Mouse (Mus musculus) MEL (cell line): Measurements from ENCODE around the gene Arhgap30. TPM values are rescaled to one million over a fixed set of nuclear protein-coding genes. Genes with fewer than 3 reads are reported as not detected.

Experiments
- DNase-seq: peaks from one replicate; pipeline ENCODE4 v3.0.0; 2011; ENCODE audit warnings: low read depth, low spot score
- H3K27ac ChIP-seq: 2 replicates; pipeline ENCODE4 v1.5.1; 2012; ENCODE audit warnings: low read depth, mild to moderate bottlenecking, control low read depth, low read length, moderate library complexity; ENCODE audit not compliant: control insufficient read depth
- H3K27me3 ChIP-seq, 2 experiments: fragments of 150-350 bp in 1 of 2; sonication (generic) in 1 of 2; 2 replicates each; pipeline ENCODE4 v1.6.1; 2012; ENCODE audit warnings: low read length in 2 of 2, mild to moderate bottlenecking in 2 of 2, improper control_type of control experiment in 1 of 2, moderate library complexity in 1 of 2; ENCODE audit not compliant: insufficient read depth in 2 of 2, control insufficient read depth in 1 of 2
- H3K36me3 ChIP-seq, 2 experiments: 2 replicates each; pipeline ENCODE4 v1.6.1; 2012 to 2014; ENCODE audit warnings: low read length in 2 of 2, improper control_type of control experiment in 1 of 2, inconsistent platforms in 1 of 2, mild to moderate bottlenecking in 1 of 2; ENCODE audit not compliant: insufficient read depth in 2 of 2, control insufficient read depth in 1 of 2
- H3K4me1 ChIP-seq, 2 experiments: fragments of 150-350 bp in 1 of 2; sonication (generic) in 1 of 2; 2 replicates each; pipeline ENCODE4 v1.6.1; 2012; ENCODE audit warnings: low read length in 2 of 2, improper control_type of control experiment in 1 of 2, mild to moderate bottlenecking in 1 of 2; ENCODE audit not compliant: insufficient read depth in 2 of 2, control insufficient read depth in 1 of 2
- H3K4me3 ChIP-seq, 2 experiments: fragments of 150-350 bp in 1 of 2; sonication (generic) in 1 of 2; 2 replicates each; pipeline ENCODE4 v1.5.1; 2012; ENCODE audit warnings: low read depth in 2 of 2, low read length in 2 of 2, mild to moderate bottlenecking in 2 of 2, moderate library complexity in 2 of 2, control low read depth in 1 of 2, improper control_type of control experiment in 1 of 2; ENCODE audit not compliant: control insufficient read depth in 1 of 2, insufficient read depth in 1 of 2
- H3K79me2 ChIP-seq: 2 replicates; pipeline ENCODE4 v1.6.1; 2012; ENCODE audit warnings: mild to moderate bottlenecking, low read length, moderate library complexity; ENCODE audit not compliant: control insufficient read depth, poor library complexity, insufficient read depth
- H3K9ac ChIP-seq: 2 replicates; pipeline ENCODE4 v1.6.1; 2012; ENCODE audit warnings: low read depth, mild to moderate bottlenecking, control low read depth, low read length, moderate library complexity; ENCODE audit not compliant: control insufficient read depth, poor library complexity, severe bottlenecking
- H3K9me3 ChIP-seq: fragments of 150-350 bp; sonication (generic); replicated peaks from 2 replicates; pipeline ENCODE4 v1.6.1; 2012; ENCODE audit warnings: mild to moderate bottlenecking, low read length, improper control_type of control experiment, moderate library complexity; ENCODE audit not compliant: insufficient read depth
- BHLHE40 ChIP-seq: IDR thresholded peaks from 2 replicates; pipeline ENCODE4 v1.6.1; 2012; ENCODE audit warnings: low read depth, mild to moderate bottlenecking, inconsistent platforms, low read length, improper control_type of control experiment, borderline replicate concordance
- CHD1 ChIP-seq: IDR thresholded peaks from 2 replicates; pipeline ENCODE4 v1.6.1; 2012; ENCODE audit warnings: low read depth, mild to moderate bottlenecking, inconsistent platforms, low read length, improper control_type of control experiment
- CHD2 ChIP-seq: IDR thresholded peaks from 2 replicates; pipeline ENCODE4 v1.6.1; 2011; ENCODE audit warnings: low read length, improper control_type of control experiment
- CTCF ChIP-seq, 3 experiments: IDR thresholded peaks in 2 of 3; conservative IDR thresholded peaks in 1 of 3; 2 replicates each; pipeline ENCODE4 v1.5.1; 2011 to 2012; ENCODE audit warnings: low read length in 3 of 3, low read depth in 2 of 3, mild to moderate bottlenecking in 2 of 3, improper control_type of control experiment in 1 of 3, inconsistent platforms in 1 of 3, mixed read lengths in 1 of 3, moderate library complexity in 1 of 3; ENCODE audit not compliant: control insufficient read depth in 1 of 3, insufficient read depth in 1 of 3, poor library complexity in 1 of 3, severe bottlenecking in 1 of 3
- ELF1 ChIP-seq: IDR thresholded peaks from 2 replicates; pipeline ENCODE4 v1.6.1; 2014; ENCODE audit warnings: low read depth, mild to moderate bottlenecking, inconsistent platforms, low read length, improper control_type of control experiment, moderate library complexity
- GABPA ChIP-seq: IDR thresholded peaks from 2 replicates; pipeline ENCODE4 v1.6.1; 2012; ENCODE audit warnings: low read depth, mild to moderate bottlenecking, inconsistent platforms, low read length, improper control_type of control experiment, moderate library complexity
- GATA1 ChIP-seq: IDR thresholded peaks from 2 replicates; pipeline ENCODE4 v1.6.1; 2011; ENCODE audit warnings: low read depth, low read length, improper control_type of control experiment
- HCFC1 ChIP-seq: IDR thresholded peaks from 2 replicates; pipeline ENCODE4 v1.6.1; 2012; ENCODE audit warnings: low read depth, mild to moderate bottlenecking, inconsistent platforms, low read length, improper control_type of control experiment, moderate library complexity
- KAT2A ChIP-seq: conservative IDR thresholded peaks from 2 replicates; pipeline ENCODE4 v1.6.1; 2012; ENCODE audit warnings: low read depth, low read length, improper control_type of control experiment, inconsistent platforms
- MAZ ChIP-seq: IDR thresholded peaks from 2 replicates; pipeline ENCODE4 v1.6.1; 2012; ENCODE audit warnings: low read depth, mild to moderate bottlenecking, inconsistent platforms, low read length, improper control_type of control experiment
- MXI1 ChIP-seq: IDR thresholded peaks from 2 replicates; pipeline ENCODE4 v1.6.1; 2011; ENCODE audit warnings: mild to moderate bottlenecking, low read depth, low read length, improper control_type of control experiment
- MYB ChIP-seq: IDR thresholded peaks from 2 replicates; pipeline ENCODE4 v1.6.1; 2011; ENCODE audit warnings: mild to moderate bottlenecking, low read depth, low read length, improper control_type of control experiment
- MYC ChIP-seq: IDR thresholded peaks from 2 replicates; pipeline ENCODE4 v1.6.1; 2011; ENCODE audit warnings: low read depth, mild to moderate bottlenecking, low read length, improper control_type of control experiment, moderate library complexity
- POLR2AphosphoS2 ChIP-seq: IDR thresholded peaks from 2 replicates; pipeline ENCODE4 v1.6.1; 2011; ENCODE audit warnings: low read length, improper control_type of control experiment
- POLR2AphosphoS5 ChIP-seq: IDR thresholded peaks from 2 replicates; pipeline ENCODE4 v1.6.1; 2012; ENCODE audit warnings: low read depth, borderline replicate concordance, mild to moderate bottlenecking, inconsistent platforms, low read length, moderate library complexity, mixed read lengths
- RAD21 ChIP-seq: IDR thresholded peaks from 2 replicates; pipeline ENCODE4 v1.6.1; 2011; ENCODE audit warnings: mild to moderate bottlenecking, low read depth, low read length, improper control_type of control experiment
- RCOR1 ChIP-seq: IDR thresholded peaks from 2 replicates; pipeline ENCODE4 v1.6.1; 2012; ENCODE audit warnings: low read depth, mild to moderate bottlenecking, inconsistent platforms, low read length, improper control_type of control experiment
- SIN3A ChIP-seq: IDR thresholded peaks from 2 replicates; pipeline ENCODE4 v1.6.1; 2012; ENCODE audit warnings: low read length, improper control_type of control experiment, inconsistent platforms
- SMC3 ChIP-seq: IDR thresholded peaks from 2 replicates; pipeline ENCODE4 v1.6.1; 2011; ENCODE audit warnings: low read depth, low read length, improper control_type of control experiment
- TAL1 ChIP-seq: IDR thresholded peaks from 2 replicates; pipeline ENCODE4 v1.6.1; 2012; ENCODE audit warnings: mild to moderate bottlenecking, inconsistent platforms, low read length, moderate library complexity, mixed read lengths
- TBP ChIP-seq: IDR thresholded peaks from 2 replicates; pipeline ENCODE4 v1.8.0; 2011; ENCODE audit warnings: low read depth, low read length, improper control_type of control experiment
- TCF12 ChIP-seq: IDR thresholded peaks from 2 replicates; pipeline ENCODE4 v1.6.1; 2014; ENCODE audit warnings: low read depth, mild to moderate bottlenecking, inconsistent platforms, low read length, improper control_type of control experiment, moderate library complexity
- ZC3H11A ChIP-seq: IDR thresholded peaks from 2 replicates; pipeline ENCODE4 v1.6.1; 2012; ENCODE audit warnings: low read depth, mild to moderate bottlenecking, inconsistent platforms, low read length, improper control_type of control experiment
- polyA plus RNA-seq, 2 experiments: library from polyadenylated mRNA; stranded (reverse) in 1 of 2; unstranded in 1 of 2; fragments of >175 nt in 1 of 2; fragments of >200 nt in 1 of 2; gene quantifications; 2 replicates each; pipeline versions ENCODE4 v1.2.1 to v1.2.4; 2012; ENCODE audit warnings: low replicate concordance in 2 of 2, low read depth in 1 of 2; ENCODE audit not compliant: insufficient read length in 2 of 2, insufficient read depth in 1 of 2, missing spikeins in 1 of 2
- total RNA-seq: library from RNA; depleted of rRNA; stranded (reverse); fragments of 300-350 nt; gene quantifications from 2 replicates; pipeline ENCODE4 v1.2.3, GENCODE M21; 2012

Gene Arhgap30
- total and polyA plus RNA-seq, 3 experiments = 31.0 to 41.2 TPM; not detected in 1

- TF ChIP-seq MYC (no peak), CTCF (IDR thresholded peaks at IDR 0.05 in 2 of 3, conservative IDR thresholded peaks at IDR 0.05 in 1 of 3; ENCODE audit: control insufficient read depth in 1 of 3, insufficient read depth in 1 of 3, low read depth in 2 of 3, low read length in 3 of 3, poor library complexity in 1 of 3, severe bottlenecking in 1 of 3) (no peak), TAL1 (no peak), MYB (no peak), RCOR1 (no peak), POLR2AphosphoS2 (no peak), RAD21 (no peak), TCF12 (no peak), HCFC1 (no peak), KAT2A (no peak), MXI1 (no peak), CHD2 (no peak), BHLHE40 (no peak), CHD1 (no peak), GATA1 (no peak)
- 0 out of 4 replicates have a peak, but pooled peaks cover 0 to 2% of the 10 kb centered on the region in 2 experiments for H3K4me1 ChIP-seq
- DNase-seq = no peak
- H3K9me3 ChIP-seq = no peaks in the 10 kb centered on the region
- H3K36me3 ChIP-seq = peaks cover 2 to 9% of the 10 kb centered on the region in 2 experiments; a peak in 2 of 4 replicates
- no peaks in the 10 kb centered on the region for H3K79me2 ChIP-seq
- H3K27ac ChIP-seq = no peak within 1 kb of the TSS
- H3K4me3 ChIP-seq = no peak within 1 kb of the TSS
- H3K9ac ChIP-seq = no peak within 1 kb of the TSS
- no peaks in the 10 kb centered on the region for H3K27me3 ChIP-seq
Observed at GRCm38 (mm10) chr1:171360656-171361055, 28.1 kb upstream of the Arhgap30 start, which contains the start of gene Klhdc9. Gene Klhdc9, minus strand, starts transcription at chr1:171360798.

GRCm38 (mm10) chr1:171361106-171362103 is 27.3 kb upstream of the Arhgap30 start:
- no peaks in the 10 kb centered on the region for H3K79me2 ChIP-seq
- peak; percentile 83 for DNase-seq
- H3K4me1 ChIP-seq = 0 out of 4 replicates have a peak, but pooled peaks cover 0 to 2% of the 10 kb centered on the region in 2 experiments
- peaks cover 2 to 5% of the 10 kb centered on the region in 2 experiments; a peak in 2 of 4 replicates for H3K36me3 ChIP-seq
- no peaks in the 10 kb centered on the region for H3K9me3 ChIP-seq
- H3K27ac ChIP-seq = no peak overlapping the region
- H3K27me3 ChIP-seq = no peaks in the 10 kb centered on the region
- H3K9ac ChIP-seq = no peak overlapping the region
- TF ChIP-seq TBP (no peak), CTCF (IDR thresholded peaks at IDR 0.05 in 2 of 3, conservative IDR thresholded peaks at IDR 0.05 in 1 of 3; ENCODE audit: control insufficient read depth in 1 of 3, insufficient read depth in 1 of 3, low read depth in 2 of 3, low read length in 3 of 3, poor library complexity in 1 of 3, severe bottlenecking in 1 of 3) (peak; percentile 75 to 95 (median 82)), ELF1 (no peak), GABPA (no peak), POLR2AphosphoS5 (no peak), SIN3A (peak; percentile 61), RCOR1 (0 out of 2 replicates have a peak, but pooled peaks have one; percentile 11), MAZ (no peak), ZC3H11A (peak; percentile 84), TAL1 (no peak), SMC3 (peak; percentile 86), RAD21 (peak; percentile 95)
- no peak overlapping the region for H3K4me3 ChIP-seq
